Mouse (Mus musculus): ENCODE measurements around the gene Ppfibp1.

GRCm38 (mm10) chr6:146907061-146907794, 18.9 kb downstream of the Ppfibp1 start:
- TF ChIP-seq ELF1 (IDR thresholded peaks at IDR 0.05; ENCODE audit: low read depth, low read length) = no peak
- TF ChIP-seq CTCF (conservative IDR thresholded peaks at IDR 0.05 in 1 of 2, IDR thresholded peaks at IDR 0.05 in 1 of 2; ENCODE audit: low read depth in 2 of 2, low read length in 2 of 2) = no peak
